Mouse (Mus musculus) urinary bladder, postnatal 4 days (tissue): ENCODE data around the gene Lrrc2.

Experiments
- DNase-seq, 2 experiments: peaks; one replicate each; pipeline ENCODE4 v3.0.0; 2021 to 2022; ENCODE audit warnings: low spot score in 2 of 2

Gene Lrrc2

DNA sequence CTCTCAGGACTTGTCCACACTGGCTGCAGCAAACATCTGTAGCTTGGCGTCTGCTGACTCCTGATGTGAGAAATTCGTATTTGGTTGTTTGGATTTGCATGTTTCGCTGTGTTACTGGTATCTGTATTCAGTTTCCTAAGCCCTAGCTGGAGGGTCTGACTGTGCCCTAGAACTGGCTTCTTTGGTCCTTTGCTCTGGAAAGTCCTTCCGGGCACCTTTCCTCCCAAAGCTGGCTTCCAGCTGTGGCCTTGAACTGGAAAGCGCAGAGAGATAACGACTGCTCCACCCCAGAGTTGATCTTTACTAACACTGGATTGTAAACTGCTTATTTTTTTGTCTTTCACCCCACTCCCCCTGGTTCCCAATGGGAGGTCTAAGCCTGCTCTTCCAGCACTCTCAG lies 3.4 kb upstream of the Lrrc2 start:
- no peak for DNase-seq

DNA sequence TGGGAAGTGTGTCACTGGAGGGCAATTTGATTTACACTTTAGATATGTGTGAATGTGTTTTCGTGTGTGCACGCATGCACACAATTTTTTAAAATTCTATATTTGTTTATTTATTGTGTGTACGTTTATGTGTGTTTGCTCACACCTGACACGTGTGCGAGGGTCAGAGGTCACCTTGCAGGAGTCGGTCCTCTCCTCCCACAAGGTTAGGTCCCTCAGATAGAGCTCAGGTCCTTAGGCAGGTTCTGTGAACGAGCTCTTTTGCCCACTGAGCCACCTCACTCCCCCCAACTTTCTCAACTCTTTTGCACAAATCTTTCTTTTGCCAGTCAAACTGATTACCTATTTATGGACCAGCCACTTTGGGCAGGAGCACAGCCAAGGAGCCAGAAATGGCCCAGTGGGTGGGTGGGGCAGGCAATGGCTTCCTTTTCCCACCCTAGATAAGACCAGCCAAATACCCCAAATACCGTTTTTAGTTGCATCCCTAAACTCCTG lies 2.5 kb upstream of the Lrrc2 start:
- DNase-seq = no peak

DNA sequence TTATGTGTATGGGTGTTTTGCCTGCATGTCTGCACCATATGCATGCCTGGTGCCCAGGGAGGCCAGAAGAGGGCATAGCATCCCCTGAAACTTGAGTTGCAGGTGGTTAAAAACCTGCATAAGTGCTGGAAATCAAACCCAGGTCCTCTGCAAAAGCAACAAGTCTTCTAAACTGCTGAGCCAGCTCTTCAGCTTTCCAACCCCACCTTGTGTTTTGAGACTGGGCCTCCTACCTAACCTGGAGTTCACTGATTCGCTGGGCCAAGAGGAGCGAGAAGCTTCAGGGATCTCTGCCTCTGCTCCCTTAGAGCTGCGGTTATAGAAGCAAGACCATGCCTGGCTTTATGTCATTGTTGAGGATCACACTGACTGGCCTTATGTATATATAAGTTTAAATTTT lies 1.2 kb upstream of the Lrrc2 start:
- DNase-seq = no peak

DNA sequence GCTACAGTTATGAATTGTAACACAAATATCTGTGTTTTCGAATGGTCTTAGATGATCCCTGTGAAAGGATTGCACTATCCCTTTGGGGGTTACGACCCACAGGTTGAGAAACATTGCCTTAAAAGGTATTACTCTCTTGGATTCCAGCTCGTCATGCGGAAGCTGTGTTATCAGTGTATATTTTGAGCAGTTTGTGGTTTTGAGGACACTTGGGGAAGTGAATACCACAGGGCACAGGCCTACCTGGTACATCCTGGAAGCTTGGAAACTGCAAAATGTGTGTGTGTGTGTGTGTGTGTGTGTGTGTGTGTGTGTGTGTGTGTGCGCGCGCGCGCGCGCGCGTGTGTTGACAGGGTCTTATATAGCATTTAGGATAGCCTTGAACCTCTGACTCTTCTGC lies 521 bp downstream of the Lrrc2 start:
- DNase-seq = no peak

DNA sequence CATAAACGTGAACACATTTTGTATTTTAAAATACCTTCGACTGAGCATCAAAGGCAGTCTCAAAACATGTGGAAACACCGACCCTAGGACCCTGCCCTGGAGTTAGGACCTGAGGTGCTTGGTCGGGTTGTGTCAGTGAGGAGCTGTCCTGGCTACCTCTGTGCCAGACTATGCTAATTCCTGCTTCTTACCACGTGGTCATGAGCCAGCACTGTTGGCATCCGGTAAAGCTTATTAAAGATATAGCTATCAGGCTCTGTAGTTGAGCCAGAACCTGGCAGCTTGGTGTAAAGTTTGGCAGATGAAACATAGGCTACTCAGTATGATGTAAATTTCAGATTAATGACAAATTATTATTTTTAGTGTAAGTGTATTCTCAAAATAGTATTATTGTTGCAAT lies 1.1 kb downstream of the Lrrc2 start:
- DNase-seq = no peak

DNA sequence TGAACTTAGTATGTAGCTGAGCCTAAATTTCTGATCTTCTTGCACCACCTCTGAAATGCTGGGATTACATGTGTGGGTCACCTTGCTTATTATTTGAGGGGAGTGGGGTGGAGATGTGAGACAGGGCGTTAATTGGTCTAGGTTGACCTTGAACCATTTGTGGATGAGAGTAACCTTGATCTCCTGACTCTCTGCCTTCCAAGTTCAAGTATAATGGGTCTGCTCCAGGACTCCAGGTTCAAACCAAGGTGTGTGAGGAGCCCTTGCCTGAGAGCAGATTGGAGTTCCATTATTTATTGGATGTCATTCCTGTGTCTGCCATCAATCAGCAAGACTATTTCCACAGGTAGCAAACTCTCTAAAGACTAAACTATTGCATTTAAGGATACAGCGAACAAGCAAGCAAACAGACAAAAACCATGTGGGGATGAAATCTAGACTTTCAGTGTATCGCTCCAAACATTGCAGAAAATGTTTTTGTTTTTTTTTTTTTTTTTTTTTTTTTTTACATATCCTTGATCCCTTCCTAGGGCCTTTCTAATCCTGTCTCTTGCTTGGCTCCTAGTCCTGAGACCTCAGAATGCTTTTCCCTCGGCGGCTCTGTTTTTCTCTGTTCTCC lies 1.7 kb downstream of the Lrrc2 start:
- no peak for DNase-seq

DNA sequence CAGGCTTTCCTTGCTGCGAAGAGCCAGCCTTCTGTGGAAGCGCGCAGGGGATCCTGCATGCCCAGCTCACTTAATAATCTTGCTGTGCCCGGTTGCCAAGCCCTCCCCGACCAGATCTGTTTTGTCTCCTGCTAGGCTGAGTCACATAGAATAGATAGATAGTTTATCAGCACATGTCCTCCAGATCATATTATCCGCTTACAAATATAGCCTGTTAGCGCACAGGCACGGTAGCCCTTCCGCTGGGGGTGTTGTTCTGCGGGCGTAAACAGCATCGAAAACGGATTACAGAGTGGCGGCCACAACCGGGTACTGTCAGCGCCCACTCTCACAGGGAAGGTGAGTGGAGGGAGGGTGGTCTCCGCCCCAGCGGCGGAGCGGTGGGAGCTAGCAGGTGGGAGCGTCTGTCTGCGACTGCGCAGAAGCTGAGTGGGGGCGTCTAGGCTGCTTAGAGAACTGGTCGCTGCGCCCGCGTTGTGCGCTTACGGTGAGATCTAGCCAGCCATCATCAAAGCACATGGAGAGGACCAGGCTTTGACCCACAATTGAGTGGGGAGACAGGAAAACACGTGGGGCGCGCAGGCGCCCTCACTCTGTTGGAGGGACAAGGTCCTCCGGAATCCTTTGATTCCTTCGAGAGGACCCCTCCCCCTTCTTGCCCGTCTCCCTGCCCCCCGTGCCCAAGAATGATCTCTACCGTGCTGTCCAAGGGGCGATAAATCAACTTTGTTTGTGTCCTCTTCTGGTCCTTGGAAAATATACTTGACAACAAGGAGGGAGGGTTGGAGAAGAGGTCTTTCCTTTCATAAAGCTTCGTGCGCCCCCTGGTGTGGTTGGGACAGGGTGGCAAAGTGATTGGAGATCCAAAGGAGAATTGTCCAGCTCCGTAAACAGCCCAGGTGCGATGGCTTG lies 2.5 kb downstream of the Lrrc2 start:
- peak; percentile 30 to 76 for DNase-seq

DNA sequence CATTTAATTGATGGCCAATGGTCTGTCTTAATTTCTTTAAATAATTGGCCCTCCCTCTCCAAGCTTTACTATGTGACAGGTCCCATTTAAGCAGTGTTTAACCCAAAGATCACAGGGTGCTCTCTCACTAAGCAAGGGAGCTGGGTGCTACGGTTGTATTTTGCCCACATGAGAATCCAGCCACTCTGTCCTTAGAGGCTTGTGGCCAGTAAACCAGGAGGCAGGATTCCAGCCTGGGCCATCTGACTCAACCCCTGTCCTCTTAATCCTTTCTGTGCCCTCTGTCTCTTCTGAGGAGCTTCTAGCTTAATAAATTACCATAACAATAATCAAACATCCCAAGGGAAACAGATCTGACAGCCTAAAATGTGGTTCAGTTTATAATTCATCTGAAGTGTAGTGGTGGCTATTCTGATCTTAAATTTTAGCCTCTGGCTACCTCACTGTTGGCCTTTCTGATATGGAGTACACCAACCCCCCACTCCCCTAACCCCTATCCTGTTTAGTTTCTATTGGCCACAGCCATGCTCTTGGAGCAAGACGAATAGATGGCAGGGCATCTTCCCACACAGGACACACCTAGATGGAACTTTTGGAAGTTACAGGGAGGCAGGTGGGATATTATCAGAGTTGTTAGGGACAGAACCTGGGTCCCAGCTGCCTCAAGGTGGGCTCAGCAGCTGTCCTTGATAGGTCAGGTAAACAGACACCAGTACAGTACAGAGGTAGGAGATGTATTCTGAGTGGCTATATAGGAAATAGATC lies 3.5 kb downstream of the Lrrc2 start:
- no peak for DNase-seq

DNA sequence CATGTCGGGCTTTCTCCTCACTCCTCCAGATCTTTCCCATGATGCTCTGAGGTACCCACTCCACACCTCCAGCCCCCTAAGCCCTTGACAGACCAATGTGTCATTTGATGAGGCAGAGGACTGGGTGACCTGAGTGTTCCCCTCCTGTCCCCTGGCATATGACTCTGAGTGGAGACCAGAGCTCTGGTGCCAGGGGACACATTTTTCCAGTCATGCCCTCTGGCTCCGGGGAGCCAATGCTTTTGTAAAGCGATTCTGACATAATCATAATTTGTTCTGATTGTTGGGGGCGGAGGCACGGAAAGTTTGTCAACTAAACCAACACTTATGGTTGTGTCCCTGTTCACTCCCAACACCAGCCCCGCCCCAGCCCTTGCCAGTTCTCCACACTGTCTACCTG lies 4.6 kb downstream of the Lrrc2 start:
- no peak for DNase-seq

DNA sequence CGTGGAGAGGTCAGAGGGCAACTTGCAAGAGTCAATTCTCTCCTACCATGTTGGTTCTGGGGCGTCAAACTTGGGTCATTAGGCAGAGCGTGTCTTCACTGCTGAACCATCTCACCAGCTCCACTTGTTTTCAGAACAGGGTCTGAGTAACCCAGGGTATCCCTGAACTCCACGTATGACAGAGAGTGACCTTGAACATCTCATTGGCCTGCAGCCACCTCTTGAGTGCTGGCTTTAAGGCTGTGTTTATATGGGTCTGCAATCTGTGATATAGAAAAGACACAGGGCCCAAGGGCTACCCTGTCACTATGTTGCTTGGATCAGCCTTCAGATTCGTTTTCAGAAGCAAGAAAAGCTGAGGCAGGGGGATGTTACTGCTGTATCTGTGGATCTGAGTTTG lies 8.3 kb downstream of the Lrrc2 start:
- no peak for DNase-seq

DNA sequence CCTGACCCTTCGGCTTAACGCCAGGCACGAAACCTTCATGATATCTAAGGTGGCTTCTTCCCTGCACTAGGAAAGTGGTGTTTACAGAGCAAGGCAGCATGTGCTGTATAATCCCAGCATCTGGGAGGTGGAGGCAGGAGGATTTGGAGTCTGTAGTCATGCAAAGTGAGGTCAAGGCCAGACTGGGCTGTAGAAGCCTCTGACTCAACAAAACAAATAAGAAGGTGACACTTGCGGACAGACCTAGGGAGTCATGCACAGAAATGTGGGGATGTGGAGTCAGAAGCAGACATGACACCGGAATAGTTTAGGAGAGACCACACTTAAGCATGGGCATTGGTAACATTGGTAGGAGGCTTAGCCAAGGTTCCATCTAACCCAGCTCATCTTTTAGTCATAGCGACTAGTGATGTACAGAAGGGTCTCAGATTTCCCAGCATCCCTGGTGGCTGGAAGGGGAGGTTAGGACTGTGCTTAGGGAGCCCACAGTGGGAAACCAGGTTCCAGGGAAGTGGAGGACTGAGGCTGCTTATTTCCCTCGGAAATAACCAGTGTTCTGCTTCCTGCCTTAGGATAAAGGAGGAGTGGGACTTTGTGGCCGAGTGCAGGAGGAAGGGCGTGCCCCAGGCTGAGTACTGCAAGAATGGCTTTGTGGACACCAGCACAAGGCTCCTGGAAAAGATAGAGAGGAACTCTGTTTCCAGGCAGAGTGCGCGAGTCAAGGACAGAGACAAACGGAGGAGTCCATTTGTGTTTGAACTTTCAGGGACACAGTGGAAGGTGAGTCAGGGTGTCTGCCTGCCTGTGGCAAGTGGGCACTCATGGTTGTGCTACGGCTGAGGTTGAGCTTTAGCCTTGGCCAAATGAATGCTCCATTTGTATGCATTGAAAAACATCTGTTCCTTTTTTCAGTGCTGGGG lies 9.1 kb downstream of the Lrrc2 start:
- no peak for DNase-seq

DNA sequence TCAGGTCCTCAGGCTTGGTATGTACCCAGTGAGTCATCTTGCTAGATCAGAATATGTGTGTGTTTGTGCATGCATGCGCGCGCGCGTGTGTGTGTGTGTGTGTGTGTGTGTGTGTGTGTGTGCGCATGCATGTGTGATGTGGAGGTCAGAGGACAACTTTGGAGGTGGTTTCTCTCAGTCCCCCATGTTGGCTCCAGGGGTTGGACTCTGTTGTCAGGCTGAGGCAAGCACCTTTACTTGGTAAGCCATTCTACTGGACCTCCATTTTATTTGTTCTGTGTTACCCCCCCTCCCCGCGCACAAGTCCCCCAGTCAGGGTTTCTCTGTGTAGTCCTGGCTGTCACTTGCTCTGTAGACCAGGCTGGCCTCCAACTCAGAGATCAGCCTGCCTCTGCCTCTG lies 10.0 kb downstream of the Lrrc2 start:
- no peak for DNase-seq

DNA sequence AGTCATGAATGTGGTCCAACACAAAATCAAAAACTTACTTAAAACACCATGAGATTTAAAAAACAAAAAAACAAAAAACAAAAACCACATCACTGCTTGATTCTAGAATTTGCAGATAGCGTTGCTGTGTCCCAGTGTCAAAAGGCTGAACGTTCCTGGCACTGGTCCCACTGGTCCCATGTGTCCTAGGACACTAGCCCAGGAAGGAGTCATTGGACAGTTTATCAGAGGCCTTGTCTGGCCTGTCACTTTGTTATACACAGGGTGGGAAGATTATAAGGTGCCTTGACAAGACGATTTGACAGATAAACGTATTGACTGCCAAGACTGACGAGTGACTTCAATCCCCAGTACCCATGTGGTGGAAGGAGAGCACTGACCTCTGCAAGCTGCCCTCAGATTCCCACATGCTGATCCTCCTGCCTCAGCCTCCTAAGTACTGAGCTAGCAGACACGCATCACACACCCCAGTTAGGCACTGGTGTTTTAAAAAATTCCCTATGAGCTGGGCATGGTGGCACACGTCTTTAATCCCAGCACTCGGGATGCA lies 12.3 kb downstream of the Lrrc2 start:
- no peak for DNase-seq

DNA sequence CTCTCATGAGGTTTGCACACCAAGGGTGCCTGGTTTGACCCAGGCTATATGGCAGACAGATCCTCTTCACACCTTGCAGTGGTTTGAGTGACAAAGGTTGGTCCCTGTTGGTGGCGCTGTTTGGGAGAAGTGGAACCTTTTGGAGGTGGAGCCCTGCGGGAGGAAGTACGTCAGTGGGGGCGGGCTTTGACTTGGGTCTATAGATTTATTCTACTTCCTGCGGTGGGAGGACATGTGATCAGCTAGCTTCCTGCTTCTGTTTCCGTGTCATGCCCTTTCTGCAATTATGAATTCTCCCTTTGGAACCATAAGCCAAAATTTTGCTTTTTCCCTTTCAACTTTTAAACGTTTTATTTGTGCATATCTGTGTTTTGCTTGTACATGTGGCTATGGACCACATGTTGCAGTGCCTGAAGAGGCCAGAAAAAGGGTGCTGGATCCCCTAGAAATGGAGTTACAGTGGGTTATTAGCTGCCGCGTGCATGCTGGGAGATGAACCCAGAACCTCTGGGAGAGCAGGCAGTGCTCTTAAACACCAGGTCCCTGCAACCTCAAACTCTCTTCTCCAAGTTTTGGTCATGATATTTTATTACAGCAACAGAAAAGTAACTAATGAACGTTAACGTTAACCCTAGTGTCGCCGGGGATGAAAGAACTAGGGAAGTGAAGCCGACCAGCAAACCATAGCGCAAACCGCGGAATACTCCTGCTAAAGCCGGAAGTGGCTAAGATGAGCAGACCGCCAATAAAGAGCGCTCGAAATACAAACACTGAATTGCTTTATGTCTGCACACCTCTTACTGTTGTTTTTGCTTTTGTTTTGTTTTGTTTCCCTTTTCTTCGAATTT lies 13.9 kb downstream of the Lrrc2 start:
- no peak for DNase-seq

DNA sequence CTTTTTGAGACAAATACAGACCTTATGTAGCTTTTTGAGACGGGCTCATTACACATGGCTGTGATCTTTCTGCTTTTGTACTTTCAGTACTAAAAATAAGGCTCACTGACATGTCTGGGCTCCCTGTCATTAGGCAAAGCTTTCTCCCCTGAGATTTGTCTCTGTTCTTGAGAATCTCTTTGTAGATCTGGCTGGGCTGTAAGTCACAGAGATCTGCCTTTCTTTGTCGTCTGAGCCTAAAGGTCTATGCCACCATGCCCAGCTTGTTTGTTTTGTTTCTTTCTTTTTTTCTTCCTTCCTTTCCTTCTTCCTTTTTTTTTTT lies 14.5 kb downstream of the Lrrc2 start:
- DNase-seq = no peak

DNA sequence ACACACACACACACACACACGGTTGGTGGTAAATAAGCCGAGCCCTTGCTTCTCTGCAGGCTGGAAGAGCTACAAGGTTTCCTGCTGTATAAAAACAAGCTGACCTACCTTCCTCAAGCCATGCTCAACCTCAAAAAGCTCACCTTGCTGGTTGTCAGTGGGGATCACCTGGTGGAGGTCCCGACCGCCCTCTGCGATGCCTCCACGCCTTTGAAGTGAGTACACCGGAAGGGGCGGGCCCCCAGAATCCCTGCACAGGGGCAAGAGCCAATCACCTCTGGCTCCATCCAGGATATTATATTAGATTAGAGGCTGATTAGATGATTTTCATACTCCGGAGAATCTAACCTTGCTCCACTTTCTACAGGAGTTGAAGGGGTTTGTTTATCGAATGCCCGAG lies 28.1 kb downstream of the Lrrc2 start:
- no peak for DNase-seq

DNA sequence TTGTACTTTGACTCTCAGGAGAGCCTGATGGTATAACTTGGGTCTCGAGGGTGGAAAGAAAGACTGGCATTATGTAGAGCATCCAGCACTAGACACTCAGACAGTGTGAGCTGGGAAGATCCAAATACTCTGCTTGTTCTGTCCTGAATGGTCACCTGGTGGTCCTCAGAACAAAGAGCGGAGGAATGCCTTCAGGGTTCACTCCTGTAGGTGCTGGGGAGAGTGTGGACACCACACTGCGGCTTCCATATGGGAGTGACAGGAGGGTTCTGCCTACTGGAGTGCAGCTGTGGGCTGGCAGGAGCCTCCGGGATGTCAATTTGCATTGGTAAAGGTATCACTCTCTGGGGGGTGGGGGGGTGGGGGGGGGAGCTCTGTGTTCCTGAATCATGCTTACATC lies 31.0 kb downstream of the Lrrc2 start:
- DNase-seq = no peak

DNA sequence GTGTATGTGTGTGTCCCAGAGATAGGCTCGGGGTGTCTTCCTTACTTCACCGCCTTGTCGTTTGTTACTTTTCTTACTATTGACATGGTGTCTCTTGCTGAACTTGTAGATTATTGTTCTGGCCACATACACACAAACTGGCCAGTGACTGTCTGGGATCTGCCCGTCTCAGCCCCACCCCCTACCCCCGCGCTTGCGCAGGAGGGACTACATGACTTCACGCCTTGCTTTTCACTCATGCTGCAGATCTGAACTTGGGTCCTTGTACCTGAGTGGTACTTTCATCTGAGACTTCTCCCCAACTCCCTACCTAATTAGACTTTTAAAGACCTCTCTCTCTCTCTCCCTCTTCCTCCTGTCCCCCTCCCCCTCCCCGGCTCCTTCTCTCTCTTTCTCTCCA lies 32.8 kb downstream of the Lrrc2 start:
- DNase-seq = no peak

DNA sequence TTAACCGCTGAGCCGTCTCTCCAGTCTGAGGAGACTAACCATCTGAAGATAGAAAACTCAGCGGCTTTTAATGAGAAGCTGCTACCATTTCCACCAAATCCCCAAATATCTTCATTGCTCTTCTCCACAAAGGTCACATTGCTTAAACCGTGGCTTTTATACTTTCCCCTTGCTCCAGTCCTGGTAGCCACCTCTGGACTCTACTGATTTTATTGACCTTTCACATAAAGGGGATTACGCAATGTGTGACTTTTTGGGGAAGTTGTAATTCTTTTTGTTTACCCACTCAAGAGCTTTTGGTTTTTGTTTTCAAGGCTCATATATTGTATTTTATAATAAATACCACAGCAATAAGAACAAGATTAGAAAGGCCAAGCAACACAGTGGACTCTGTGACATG lies 34.2 kb downstream of the Lrrc2 start:
- DNase-seq = no peak

DNA sequence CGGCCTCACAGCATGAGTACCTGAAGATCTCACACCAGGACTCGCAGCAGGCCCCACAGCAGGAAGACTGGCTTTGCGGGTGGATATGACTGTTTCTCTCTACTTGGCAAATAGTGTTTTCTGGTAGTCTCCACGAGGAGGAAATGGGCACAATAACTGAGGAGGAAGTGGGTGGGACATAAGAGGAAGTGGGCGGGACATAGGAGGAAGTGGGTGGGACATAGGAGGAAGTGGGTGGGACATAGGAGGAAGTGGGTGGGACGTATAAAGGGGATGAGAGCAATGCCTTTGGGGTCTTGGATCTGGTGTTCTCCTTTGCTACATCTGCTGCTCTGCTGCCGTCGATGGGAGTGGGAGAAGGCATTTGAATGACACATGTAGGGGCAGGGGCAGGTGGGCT lies 34.6 kb downstream of the Lrrc2 start:
- no peak for DNase-seq
